Mouse (Mus musculus): ENCODE measurements around the gene Pou5f2. TPM values are rescaled to one million over a fixed set of nuclear protein-coding genes. Genes with fewer than 3 reads are reported as not detected.

Gene Pou5f2
- polyA plus RNA-seq, 1 experiment: 35.5 TPM

DNA sequence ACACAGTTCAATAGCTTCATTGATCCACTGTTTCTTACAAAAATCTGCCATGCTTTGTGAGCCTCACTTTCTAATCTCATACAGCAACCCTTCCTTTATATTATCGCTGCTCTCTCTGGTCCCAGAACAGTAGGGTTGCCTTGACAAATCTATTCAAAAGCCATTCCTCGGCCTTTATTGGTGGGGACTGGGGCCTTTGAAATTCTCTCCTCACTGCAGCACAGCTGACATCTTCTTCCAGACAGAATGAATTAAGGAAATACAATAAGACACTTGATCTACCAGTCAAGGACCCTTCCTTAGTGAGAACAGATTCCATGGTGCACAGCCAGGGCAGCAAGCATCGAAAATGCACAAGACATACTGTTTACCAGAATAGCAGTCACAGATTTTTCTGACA, 19.4 kb upstream of the Pou5f2 start:
- no peak overlapping the region for H3K27ac ChIP-seq (ENCODE audit: control insufficient read depth, insufficient read depth, low read depth, low read length)
- H3K27me3 ChIP-seq (ENCODE audit: control insufficient read depth, insufficient read depth, low read length): no peaks in the 10 kb centered on the region
- H3K4me3 ChIP-seq (ENCODE audit: control insufficient read depth, low read depth, low read length): no peak overlapping the region
- H3K36me3 ChIP-seq (ENCODE audit: control insufficient read depth, insufficient read depth, low read length): no peaks in the 10 kb centered on the region
- TF ChIP-seq POLR2A (IDR thresholded peaks at IDR 0.05; ENCODE audit: control insufficient read depth, low read depth, low read length) (no peak), CTCF (IDR thresholded peaks at IDR 0.05; ENCODE audit: control insufficient read depth, insufficient read depth, insufficient replicate concordance, low read depth, low read length) (no peak)
- no peaks in the 10 kb centered on the region for H3K4me1 ChIP-seq (ENCODE audit: control insufficient read depth, insufficient read depth, low read length)

- no peaks in the 10 kb centered on the region for H3K27me3 ChIP-seq (ENCODE audit: control insufficient read depth, insufficient read depth, low read length)
Measured at GRCm38 (mm10) chr13:78010176-78010575, 14.5 kb upstream of the Pou5f2 start.

DNA sequence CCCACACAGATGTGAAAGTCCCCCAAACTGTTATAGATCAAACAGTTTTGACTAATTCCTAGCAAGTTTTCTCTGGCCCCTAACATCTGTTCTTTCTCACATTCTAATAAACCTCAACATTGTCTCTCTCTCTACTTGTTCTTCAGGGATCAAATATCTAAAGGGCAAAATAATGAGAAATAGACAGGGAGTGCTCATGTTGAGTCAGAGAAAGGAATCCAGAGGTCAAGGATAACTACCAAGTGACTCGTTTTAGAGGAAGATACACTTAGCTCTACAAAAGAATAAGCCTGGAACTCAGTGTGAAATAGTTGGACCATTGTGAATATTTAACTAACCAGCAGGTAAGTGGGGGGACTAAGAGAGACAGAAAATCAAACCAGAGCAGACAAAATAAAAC, 8.1 kb downstream of the Pou5f2 start:
- Histone ChIP-seq H3K4me1 (ENCODE audit: control insufficient read depth, insufficient read depth, low read length) (no peaks in the 10 kb centered on the region), H3K27me3 (ENCODE audit: control insufficient read depth, insufficient read depth, low read length) (no peaks in the 10 kb centered on the region), H3K27ac (ENCODE audit: control insufficient read depth, insufficient read depth, low read depth, low read length) (no peak overlapping the region), H3K4me3 (ENCODE audit: control insufficient read depth, low read depth, low read length) (no peak overlapping the region), H3K36me3 (ENCODE audit: control insufficient read depth, insufficient read depth, low read length) (no peaks in the 10 kb centered on the region)
- TF ChIP-seq CTCF (IDR thresholded peaks at IDR 0.05; ENCODE audit: control insufficient read depth, insufficient read depth, insufficient replicate concordance, low read depth, low read length) (no peak), POLR2A (IDR thresholded peaks at IDR 0.05; ENCODE audit: control insufficient read depth, low read depth, low read length) (no peak)

More at GRCm38 (mm10) chr13:78010176-78010575, 14.5 kb upstream of the Pou5f2 start:
- Histone ChIP-seq H3K27ac (ENCODE audit: control insufficient read depth, insufficient read depth, low read depth, low read length) (no peak overlapping the region), H3K36me3 (ENCODE audit: control insufficient read depth, insufficient read depth, low read length) (no peaks in the 10 kb centered on the region), H3K4me3 (ENCODE audit: control insufficient read depth, low read depth, low read length) (no peak overlapping the region), H3K4me1 (ENCODE audit: control insufficient read depth, insufficient read depth, low read length) (no peaks in the 10 kb centered on the region)
- no peak for TF ChIP-seq CTCF (IDR thresholded peaks at IDR 0.05; ENCODE audit: control insufficient read depth, insufficient read depth, insufficient replicate concordance, low read depth, low read length)
- TF ChIP-seq POLR2A (IDR thresholded peaks at IDR 0.05; ENCODE audit: control insufficient read depth, low read depth, low read length): no peak

DNA sequence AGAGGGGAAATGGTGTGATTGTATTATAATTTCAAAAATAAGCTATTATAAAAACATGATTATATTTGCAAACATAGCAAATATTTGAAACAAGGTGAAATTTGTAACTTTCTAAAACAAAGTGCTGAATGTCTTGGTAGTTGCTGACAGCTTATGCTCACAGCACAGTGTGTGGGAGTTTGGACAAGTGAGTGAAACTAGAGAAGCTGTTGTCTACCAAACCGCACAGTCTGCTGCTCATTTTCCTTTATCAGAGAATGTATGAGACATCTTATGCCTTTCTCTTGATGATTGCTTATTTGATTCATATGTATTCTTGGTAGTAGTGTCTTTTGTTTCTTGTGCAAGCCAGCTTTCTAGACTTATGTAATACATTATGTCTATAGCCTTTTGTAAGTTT, 12.5 kb downstream of the Pou5f2 start:
- TF ChIP-seq POLR2A (IDR thresholded peaks at IDR 0.05; ENCODE audit: control insufficient read depth, low read depth, low read length) (no peak), CTCF (IDR thresholded peaks at IDR 0.05; ENCODE audit: control insufficient read depth, insufficient read depth, insufficient replicate concordance, low read depth, low read length) (no peak)
- no peaks in the 10 kb centered on the region for H3K4me1 ChIP-seq (ENCODE audit: control insufficient read depth, insufficient read depth, low read length)
- no peaks in the 10 kb centered on the region for H3K36me3 ChIP-seq (ENCODE audit: control insufficient read depth, insufficient read depth, low read length)
- H3K27ac ChIP-seq (ENCODE audit: control insufficient read depth, insufficient read depth, low read depth, low read length): no peak overlapping the region
- H3K27me3 ChIP-seq (ENCODE audit: control insufficient read depth, insufficient read depth, low read length): no peaks in the 10 kb centered on the region
- no peak overlapping the region for H3K4me3 ChIP-seq (ENCODE audit: control insufficient read depth, low read depth, low read length)

DNA sequence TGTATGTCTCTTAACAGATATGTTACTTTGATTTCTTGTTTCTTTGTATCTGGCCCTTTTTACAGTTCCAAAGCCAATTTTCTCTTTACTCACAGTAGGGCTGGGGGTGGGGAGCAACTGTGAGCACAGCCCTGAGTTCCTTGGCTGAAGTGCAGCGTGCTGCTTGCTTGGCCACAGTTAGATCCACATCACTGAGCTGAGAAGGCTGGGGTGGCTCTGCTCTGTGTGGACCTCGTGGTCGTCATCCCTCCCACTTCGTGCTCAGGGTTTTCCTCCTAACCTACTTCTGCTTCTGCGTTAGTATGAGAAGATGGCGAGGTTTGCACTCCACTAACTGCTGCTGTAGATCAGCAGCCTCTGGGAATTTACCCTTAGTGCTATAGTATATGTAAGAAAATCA, 18.5 kb downstream of the Pou5f2 start:
- Histone ChIP-seq H3K36me3 (ENCODE audit: control insufficient read depth, insufficient read depth, low read length) (no peaks in the 10 kb centered on the region), H3K27me3 (ENCODE audit: control insufficient read depth, insufficient read depth, low read length) (no peaks in the 10 kb centered on the region), H3K27ac (ENCODE audit: control insufficient read depth, insufficient read depth, low read depth, low read length) (no peak overlapping the region), H3K4me3 (ENCODE audit: control insufficient read depth, low read depth, low read length) (no peak overlapping the region), H3K4me1 (ENCODE audit: control insufficient read depth, insufficient read depth, low read length) (no peaks in the 10 kb centered on the region)
- TF ChIP-seq POLR2A (IDR thresholded peaks at IDR 0.05; ENCODE audit: control insufficient read depth, low read depth, low read length) (no peak), CTCF (IDR thresholded peaks at IDR 0.05; ENCODE audit: control insufficient read depth, insufficient read depth, insufficient replicate concordance, low read depth, low read length) (no peak)

DNA sequence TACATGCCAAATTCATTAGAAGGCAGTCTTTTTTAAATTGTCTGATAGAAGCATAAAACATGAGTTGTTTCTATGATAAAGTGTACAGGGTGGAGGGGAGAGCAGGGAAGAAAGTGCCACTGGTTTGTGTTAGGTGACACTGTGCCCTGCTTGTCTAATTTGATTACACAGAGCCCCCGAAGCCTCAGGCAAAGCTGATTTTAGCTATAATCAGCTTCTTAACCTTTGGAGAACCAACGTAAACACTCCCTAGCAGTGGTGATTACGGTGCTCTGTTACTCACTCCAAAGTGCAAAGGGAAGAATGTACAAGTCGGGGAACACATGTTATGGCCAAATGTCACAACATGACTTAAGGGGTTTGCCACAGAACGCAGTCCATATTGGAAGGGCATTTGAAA, 20.4 kb downstream of the Pou5f2 start:
- H3K4me1 ChIP-seq (ENCODE audit: control insufficient read depth, insufficient read depth, low read length): no peaks in the 10 kb centered on the region
- H3K27ac ChIP-seq (ENCODE audit: control insufficient read depth, insufficient read depth, low read depth, low read length): no peak overlapping the region
- no peak overlapping the region for H3K4me3 ChIP-seq (ENCODE audit: control insufficient read depth, low read depth, low read length)
- no peaks in the 10 kb centered on the region for H3K36me3 ChIP-seq (ENCODE audit: control insufficient read depth, insufficient read depth, low read length)
- no peaks in the 10 kb centered on the region for H3K27me3 ChIP-seq (ENCODE audit: control insufficient read depth, insufficient read depth, low read length)
- TF ChIP-seq POLR2A (IDR thresholded peaks at IDR 0.05; ENCODE audit: control insufficient read depth, low read depth, low read length): no peak
- TF ChIP-seq CTCF (IDR thresholded peaks at IDR 0.05; ENCODE audit: control insufficient read depth, insufficient read depth, insufficient replicate concordance, low read depth, low read length): no peak

Other genes with a start within 250 kb of the Pou5f2 start
- 0.14 and 0.69 TPM in 2 replicates for gene Nr2f1, start 174.9 kb downstream of the Pou5f2 start, polyA plus RNA-seq (2012; rRNA removed)

Data from testis, adult 2 months (tissue).